Mouse (Mus musculus): ENCODE measurements around the gene Ptpn14. TPM values are rescaled to one million over a fixed set of nuclear protein-coding genes. Genes with fewer than 3 reads are reported as not detected.
A peak's percentile ranks its signal among the peaks of the same experiment; 100 is the strongest.

The Ptpn14 gene
- polyA plus RNA-seq, 1 experiment from 2014 or later, result 11.0 TPM

DNA sequence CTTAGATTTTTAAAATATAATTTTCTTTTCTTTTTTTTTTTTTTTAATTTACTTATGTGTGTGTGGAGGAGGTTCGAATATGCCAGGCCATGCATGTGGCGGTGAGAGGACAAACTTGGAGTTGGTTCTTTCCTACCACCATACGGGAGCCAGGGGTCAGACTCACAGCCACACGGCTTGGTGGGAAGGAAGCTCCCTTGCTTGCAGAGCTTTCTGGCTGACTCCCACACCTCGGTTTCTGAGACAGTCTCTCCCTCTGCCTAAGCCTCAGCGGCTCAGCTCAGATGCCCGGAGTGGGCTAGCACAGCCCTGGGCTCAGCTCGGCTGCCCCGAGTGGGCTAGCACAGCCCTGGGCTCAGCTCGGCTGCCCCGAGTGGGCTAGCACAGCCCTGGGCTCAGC is 10.5 kb upstream of the Ptpn14 start:
- Histone ChIP-seq H3K4me3 (ENCODE audit: control insufficient read depth in 1 of 2, insufficient read depth in 1 of 2, low read depth in 1 of 2, low read length in 2 of 2) (no peak overlapping the region), H3K36me3 (ENCODE audit: control insufficient read depth, insufficient read depth, low read length) (no peaks in the 10 kb centered on the region), H3K9ac (ENCODE audit: low read length) (no peak overlapping the region), H3K9me3 (ENCODE audit: control insufficient read depth, low read length) (peaks cover 5% of the 10 kb centered on the region), H3K4me1 (ENCODE audit: control insufficient read depth in 2 of 2, insufficient read depth in 2 of 2, low read length in 2 of 2) (peaks cover 2 to 7% of the 10 kb centered on the region in 2 experiments; a peak in 3 of 4 replicates), H3K27me3 (ENCODE audit: control insufficient read depth, insufficient read depth, low read length) (no peaks in the 10 kb centered on the region), H3K4me2 (ENCODE audit: low read length) (no peak overlapping the region), H3K27ac (replicated peaks in 1 of 2; ENCODE audit: control insufficient read depth in 1 of 2, insufficient read depth in 1 of 2, low read depth in 2 of 2, low read length in 2 of 2) (no peak overlapping the region)
- ATAC-seq (ENCODE audit: insufficient number of reproducible peaks, insufficient read depth, low FRiP score, low read depth), result no peak
- 83% methylated on average over 11 of the region's 11 CpGs for WGBS

- Histone ChIP-seq H3K4me1 (ENCODE audit: control insufficient read depth in 2 of 2, insufficient read depth in 2 of 2, low read length in 2 of 2) (peaks cover 2 to 7% of the 10 kb centered on the region in 2 experiments; a peak in 3 of 4 replicates), H3K36me3 (ENCODE audit: control insufficient read depth, insufficient read depth, low read length) (no peaks in the 10 kb centered on the region), H3K4me2 (ENCODE audit: low read length) (no peak overlapping the region), H3K9ac (ENCODE audit: low read length) (no peak overlapping the region), H3K27me3 (ENCODE audit: control insufficient read depth, insufficient read depth, low read length) (no peaks in the 10 kb centered on the region), H3K9me3 (ENCODE audit: control insufficient read depth, low read length) (peaks cover 5% of the 10 kb centered on the region), H3K27ac (replicated peaks in 1 of 2; ENCODE audit: control insufficient read depth in 1 of 2, insufficient read depth in 1 of 2, low read depth in 2 of 2, low read length in 2 of 2) (no peak overlapping the region), H3K4me3 (ENCODE audit: control insufficient read depth in 1 of 2, insufficient read depth in 1 of 2, low read depth in 1 of 2, low read length in 2 of 2) (no peak overlapping the region)
- no peak for ATAC-seq (ENCODE audit: insufficient number of reproducible peaks, insufficient read depth, low FRiP score, low read depth)
- 68% methylated on average over 5 of the region's 5 CpGs for WGBS
Measured at GRCm38 (mm10) chr1:189718600-189718999, 9.5 kb upstream of the Ptpn14 start.

DNA sequence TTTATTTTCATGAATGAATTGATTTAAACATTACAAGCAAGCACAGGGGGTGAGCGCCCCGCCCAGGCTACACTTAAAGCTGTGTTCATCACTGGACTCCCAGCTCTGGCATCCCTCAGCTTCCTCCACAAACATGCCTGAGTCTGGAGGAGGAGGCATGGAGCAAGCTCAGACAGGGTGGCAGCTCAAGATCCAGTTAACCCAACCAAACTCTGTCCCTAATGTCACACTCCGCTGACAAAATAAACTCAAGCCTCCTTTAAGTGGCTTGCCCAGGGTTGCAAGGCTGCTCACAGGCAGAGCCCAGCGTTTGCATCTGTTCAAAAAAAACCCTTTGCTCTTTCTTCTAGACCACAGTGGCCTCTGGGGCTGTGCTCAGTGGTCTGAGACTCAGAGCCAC is 1.9 kb upstream of the Ptpn14 start:
- ATAC-seq (ENCODE audit: insufficient number of reproducible peaks, insufficient read depth, low FRiP score, low read depth), result no peak
- Histone ChIP-seq H3K9ac (ENCODE audit: low read length) (no peak overlapping the region), H3K27ac (replicated peaks in 1 of 2; ENCODE audit: control insufficient read depth in 1 of 2, insufficient read depth in 1 of 2, low read depth in 2 of 2, low read length in 2 of 2) (no peak overlapping the region)

GRCm38 (mm10) chr1:189727346-189727883 is 653 bp upstream of the Ptpn14 start:
- Histone ChIP-seq H3K36me3 (ENCODE audit: control insufficient read depth, insufficient read depth, low read length) (no peaks in the 10 kb centered on the region), H3K4me1 (ENCODE audit: control insufficient read depth in 2 of 2, insufficient read depth in 2 of 2, low read length in 2 of 2) (peaks cover 22 to 40% of the 10 kb centered on the region in 2 experiments)
- 3% methylated on average over 22 of the region's 22 CpGs for WGBS

More for the DNA sequence above, 1.9 kb upstream of the Ptpn14 start:
- Histone ChIP-seq H3K36me3 (ENCODE audit: control insufficient read depth, insufficient read depth, low read length) (no peaks in the 10 kb centered on the region), H3K4me1 (ENCODE audit: control insufficient read depth in 2 of 2, insufficient read depth in 2 of 2, low read length in 2 of 2) (peaks cover 19 to 27% of the 10 kb centered on the region in 2 experiments), H3K4me2 (ENCODE audit: low read length) (no peak overlapping the region), H3K27me3 (ENCODE audit: control insufficient read depth, insufficient read depth, low read length) (no peaks in the 10 kb centered on the region), H3K4me3 (ENCODE audit: control insufficient read depth in 1 of 2, insufficient read depth in 1 of 2, low read depth in 1 of 2, low read length in 2 of 2) (no peak overlapping the region), H3K9me3 (ENCODE audit: control insufficient read depth, low read length) (no peaks in the 10 kb centered on the region)
- WGBS, result 82% methylated on average over 4 of the region's 4 CpGs

DNA sequence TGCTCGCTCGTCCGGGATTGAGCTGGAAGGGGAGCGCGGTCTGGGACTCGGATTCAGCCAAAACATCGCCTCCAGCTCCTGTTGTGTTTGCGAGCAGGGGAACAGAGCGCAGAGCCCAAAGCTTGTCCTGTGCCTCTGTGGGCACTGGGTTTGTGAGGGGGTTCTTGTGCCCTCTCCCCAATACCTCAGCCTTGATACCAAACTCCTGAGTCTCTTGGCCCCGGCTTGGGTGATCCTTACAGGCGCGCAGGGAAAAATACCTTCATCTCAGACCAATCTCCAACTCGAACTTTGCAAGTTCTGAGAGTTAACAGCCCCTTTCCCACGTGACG is 682 bp downstream of the Ptpn14 start:
- Histone ChIP-seq H3K27ac (replicated peaks in 1 of 2; ENCODE audit: control insufficient read depth in 1 of 2, insufficient read depth in 1 of 2, low read depth in 2 of 2, low read length in 2 of 2) (peak overlapping the region; percentile 91 to 97; a peak in 3 of 4 replicates), H3K4me3 (ENCODE audit: control insufficient read depth in 1 of 2, insufficient read depth in 1 of 2, low read depth in 1 of 2, low read length in 2 of 2) (peak overlapping the region; percentile 72 to 89), H3K4me2 (ENCODE audit: low read length) (peak overlapping the region; percentile 96), H3K9ac (ENCODE audit: low read length) (peak overlapping the region; percentile 92), H3K27me3 (ENCODE audit: control insufficient read depth, insufficient read depth, low read length) (no peaks in the 10 kb centered on the region), H3K36me3 (ENCODE audit: control insufficient read depth, insufficient read depth, low read length) (no peaks in the 10 kb centered on the region), H3K9me3 (ENCODE audit: control insufficient read depth, low read length) (no peaks in the 10 kb centered on the region), H3K4me1 (ENCODE audit: control insufficient read depth in 2 of 2, insufficient read depth in 2 of 2, low read length in 2 of 2) (peaks cover 22 to 42% of the 10 kb centered on the region in 2 experiments)
- no peak for ATAC-seq (ENCODE audit: insufficient number of reproducible peaks, insufficient read depth, low FRiP score, low read depth)
- WGBS, result under 1% methylated on average over 15 of the region's 15 CpGs

More at GRCm38 (mm10) chr1:189727346-189727883, 653 bp upstream of the Ptpn14 start:
- peak overlapping the region; percentile 72 to 89 for H3K4me3 ChIP-seq (ENCODE audit: control insufficient read depth in 1 of 2, insufficient read depth in 1 of 2, low read depth in 1 of 2, low read length in 2 of 2)
- peak overlapping the region; percentile 96 for H3K4me2 ChIP-seq (ENCODE audit: low read length)
- peak; percentile 33 for ATAC-seq (ENCODE audit: insufficient number of reproducible peaks, insufficient read depth, low FRiP score, low read depth)
- H3K27ac ChIP-seq (replicated peaks in 1 of 2; ENCODE audit: control insufficient read depth in 1 of 2, insufficient read depth in 1 of 2, low read depth in 2 of 2, low read length in 2 of 2), result peak overlapping the region; percentile 90 to 97
- no peaks in the 10 kb centered on the region for H3K27me3 ChIP-seq (ENCODE audit: control insufficient read depth, insufficient read depth, low read length)
- H3K9ac ChIP-seq (ENCODE audit: low read length), result peak overlapping the region; percentile 79
- no peaks in the 10 kb centered on the region for H3K9me3 ChIP-seq (ENCODE audit: control insufficient read depth, low read length)

GRCm38 (mm10) chr1:189729141-189729815 is 1.2 kb downstream of the Ptpn14 start:
- Histone ChIP-seq H3K9me3 (ENCODE audit: control insufficient read depth, low read length) (no peaks in the 10 kb centered on the region), H3K4me3 (ENCODE audit: control insufficient read depth in 1 of 2, insufficient read depth in 1 of 2, low read depth in 1 of 2, low read length in 2 of 2) (peak overlapping the region; percentile 72 to 89), H3K27ac (replicated peaks in 1 of 2; ENCODE audit: control insufficient read depth in 1 of 2, insufficient read depth in 1 of 2, low read depth in 2 of 2, low read length in 2 of 2) (peak overlapping the region in 1 of 2 experiments; percentile 97; a peak in 1 of 4 replicates), H3K27me3 (ENCODE audit: control insufficient read depth, insufficient read depth, low read length) (no peaks in the 10 kb centered on the region), H3K4me2 (ENCODE audit: low read length) (peak overlapping the region; percentile 96), H3K9ac (ENCODE audit: low read length) (peak overlapping the region; percentile 92), H3K36me3 (ENCODE audit: control insufficient read depth, insufficient read depth, low read length) (no peaks in the 10 kb centered on the region), H3K4me1 (ENCODE audit: control insufficient read depth in 2 of 2, insufficient read depth in 2 of 2, low read length in 2 of 2) (peaks cover 22 to 42% of the 10 kb centered on the region in 2 experiments)
- whole genome bisulfite sequencing, result 10% methylated on average over 17 of the region's 17 CpGs
- ATAC-seq (ENCODE audit: insufficient number of reproducible peaks, insufficient read depth, low FRiP score, low read depth), result no peak

DNA sequence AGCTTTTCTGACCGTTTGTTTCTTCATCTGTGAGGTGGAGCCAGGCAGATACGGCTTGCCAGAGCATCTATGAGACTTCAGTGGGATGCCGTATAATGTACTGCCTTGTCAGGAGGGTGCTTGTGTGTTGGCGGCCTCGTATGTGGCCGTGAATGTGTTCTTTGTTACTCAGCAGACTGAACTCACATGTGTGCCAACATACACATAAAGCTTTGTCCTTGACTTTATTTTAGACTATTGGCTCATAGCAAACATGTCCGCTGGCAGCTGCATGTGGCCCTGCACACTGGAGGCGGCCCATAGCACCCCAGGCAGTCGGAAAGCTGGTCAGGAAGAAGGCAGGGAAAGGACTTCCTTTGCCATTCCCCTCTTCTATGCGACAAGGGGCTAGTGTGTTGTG is 3.6 kb downstream of the Ptpn14 start:
- H3K9ac ChIP-seq (ENCODE audit: low read length), result no peak overlapping the region
- H3K36me3 ChIP-seq (ENCODE audit: control insufficient read depth, insufficient read depth, low read length), result no peaks in the 10 kb centered on the region
- ATAC-seq (ENCODE audit: insufficient number of reproducible peaks, insufficient read depth, low FRiP score, low read depth), result no peak
- H3K27ac ChIP-seq (replicated peaks in 1 of 2; ENCODE audit: control insufficient read depth in 1 of 2, insufficient read depth in 1 of 2, low read depth in 2 of 2, low read length in 2 of 2), result peak overlapping the region in 1 of 2 experiments; percentile 35; a peak in 1 of 4 replicates
- H3K4me2 ChIP-seq (ENCODE audit: low read length), result peak overlapping the region; percentile 6; the same call in 1 of the 2 replicates
- no peak overlapping the region for H3K4me3 ChIP-seq (ENCODE audit: control insufficient read depth in 1 of 2, insufficient read depth in 1 of 2, low read depth in 1 of 2, low read length in 2 of 2)
- no peaks in the 10 kb centered on the region for H3K27me3 ChIP-seq (ENCODE audit: control insufficient read depth, insufficient read depth, low read length)
- H3K4me1 ChIP-seq (ENCODE audit: control insufficient read depth in 2 of 2, insufficient read depth in 2 of 2, low read length in 2 of 2), result peaks cover 20 to 42% of the 10 kb centered on the region in 2 experiments
- H3K9me3 ChIP-seq (ENCODE audit: control insufficient read depth, low read length), result no peaks in the 10 kb centered on the region
- 65% methylated on average over 10 of the region's 10 CpGs for WGBS

Measured in heart, embryonic 14.5 days (tissue).